Mouse (Mus musculus): Measurements from ENCODE around the gene Pla2g2f.

The Pla2g2f gene

GRCm38 (mm10) chr4:138757416-138757815 is at the start of gene Pla2g2f:
Gene Pla2g2f, minus strand, starts transcription at chr4:138757626.
- DNase-seq (ENCODE audit: low spot score in 2 of 2) = no peak

- no peak for DNase-seq (ENCODE audit: low spot score in 2 of 2)
These were observed 49.6 kb upstream of the Pla2g2f start for GRCm38 (mm10) chr4:138806920-138807541.

DNA sequence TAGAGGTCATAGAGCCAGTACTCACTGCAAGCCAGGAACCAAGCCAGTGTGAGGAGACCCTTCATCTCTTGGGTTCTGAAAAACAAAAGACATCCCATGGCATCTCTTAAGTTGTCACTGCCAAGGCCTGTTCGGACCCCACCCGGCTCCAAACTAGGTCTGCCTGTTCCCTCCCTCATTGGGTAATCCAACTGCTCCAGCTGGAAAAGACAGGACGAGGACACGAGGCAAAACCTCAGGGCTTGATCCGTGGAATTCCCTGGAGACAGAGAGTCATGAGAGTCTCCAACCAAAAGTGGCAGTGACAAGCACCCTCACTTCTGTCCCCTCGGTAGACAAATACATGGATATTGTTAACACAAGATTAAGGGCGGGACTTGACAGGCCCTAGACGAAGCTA is 48.7 kb upstream of the Pla2g2f start:
- no peak for DNase-seq (ENCODE audit: low spot score in 2 of 2)

- no peak for DNase-seq (ENCODE audit: low spot score in 2 of 2)
These were observed 47.8 kb upstream of the Pla2g2f start for GRCm38 (mm10) chr4:138805248-138805647.

- no peak for DNase-seq (ENCODE audit: low spot score in 2 of 2)
These were observed 45.5 kb upstream of the Pla2g2f start for GRCm38 (mm10) chr4:138802917-138803316.

- no peak for DNase-seq (ENCODE audit: low spot score in 2 of 2)
These were observed 44.2 kb upstream of the Pla2g2f start for GRCm38 (mm10) chr4:138801631-138802030.

- DNase-seq (ENCODE audit: low spot score in 2 of 2) = no peak
These were observed 42.8 kb upstream of the Pla2g2f start for GRCm38 (mm10) chr4:138800134-138800744.

DNA sequence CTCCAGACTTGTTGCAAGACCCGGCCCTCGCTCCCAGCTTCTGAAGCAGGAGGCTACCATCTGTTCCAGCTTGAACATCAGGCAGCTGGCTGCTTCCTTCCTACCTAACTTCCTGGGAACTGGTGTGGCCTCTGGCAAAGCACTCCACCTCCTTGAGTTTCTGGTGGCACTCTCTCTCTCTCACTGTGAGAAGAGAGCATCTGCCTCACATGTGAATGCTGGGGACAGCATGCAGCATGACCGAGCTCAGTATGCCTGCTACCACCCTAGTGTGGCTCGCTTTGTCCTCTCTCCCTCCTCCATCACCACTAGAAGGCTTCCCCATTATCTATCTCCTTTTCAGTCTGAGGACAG is 39.8 kb upstream of the Pla2g2f start:
- DNase-seq (ENCODE audit: low spot score in 2 of 2) = no peak

GRCm38 (mm10) chr4:138796513-138797216 is 39.2 kb upstream of the Pla2g2f start:
- no peak for DNase-seq (ENCODE audit: low spot score in 2 of 2)

DNA sequence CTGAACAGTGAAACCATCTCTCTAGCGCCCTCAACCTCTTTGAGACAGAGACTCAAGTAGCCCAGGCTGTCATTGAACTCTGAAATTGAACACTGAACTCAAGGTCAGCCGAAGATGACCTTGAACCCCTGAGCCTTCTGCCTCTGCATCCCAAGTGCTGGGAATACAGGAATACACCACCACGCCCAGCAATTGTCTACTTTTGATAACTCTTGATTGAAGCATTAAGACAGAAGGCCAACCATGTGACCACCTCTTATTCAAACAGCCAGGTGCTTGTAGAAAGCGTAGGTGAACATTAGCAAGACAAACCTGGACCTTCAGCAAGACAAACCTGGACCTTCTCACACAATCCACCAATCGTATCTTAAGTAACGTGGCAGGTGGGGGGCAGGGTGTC is 36.9 kb upstream of the Pla2g2f start:
- no peak for DNase-seq (ENCODE audit: low spot score in 2 of 2)

- no peak for DNase-seq (ENCODE audit: low spot score in 2 of 2)
These were observed 35.9 kb upstream of the Pla2g2f start for GRCm38 (mm10) chr4:138793276-138793675.

DNA sequence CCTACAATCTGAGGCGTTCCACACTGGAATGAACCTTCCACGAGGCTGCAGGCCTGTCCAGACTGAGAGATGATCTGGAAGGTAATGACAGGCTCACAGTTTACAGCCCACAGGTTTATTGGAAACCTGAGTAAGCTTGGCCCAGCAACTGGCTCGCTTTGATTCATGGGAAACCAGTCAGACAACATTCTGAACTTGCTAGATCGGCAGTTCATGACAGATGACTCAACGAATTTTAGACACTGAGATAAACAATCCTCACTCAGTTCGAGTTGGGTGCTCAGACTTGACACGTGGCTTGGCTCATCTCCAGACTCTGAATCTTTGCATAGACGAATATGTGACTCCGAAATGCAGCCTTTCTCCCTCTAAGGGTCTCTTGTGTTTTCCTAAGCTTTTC is 35.2 kb upstream of the Pla2g2f start:
- DNase-seq (ENCODE audit: low spot score in 2 of 2) = no peak

DNA sequence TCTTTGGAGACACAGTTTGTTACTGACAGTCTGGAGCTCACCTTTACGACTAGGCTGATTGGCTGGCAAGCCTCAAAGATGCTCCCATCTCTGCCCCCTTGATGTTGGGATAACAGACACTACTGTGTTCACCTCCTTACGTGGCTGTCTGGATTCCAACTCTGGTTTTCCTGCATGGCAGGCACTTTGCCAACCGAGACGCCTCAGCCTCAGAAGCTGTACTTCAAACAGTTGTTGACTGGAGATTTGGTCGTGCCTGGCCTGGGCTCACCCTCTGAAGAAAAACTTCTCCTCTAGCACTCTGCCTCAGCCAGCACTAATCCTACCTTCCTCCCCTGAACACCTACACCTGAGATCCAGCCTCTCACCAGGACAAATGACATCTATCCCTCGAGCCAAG is 34.0 kb upstream of the Pla2g2f start:
- DNase-seq (ENCODE audit: low spot score in 2 of 2) = no peak

GRCm38 (mm10) chr4:138788381-138788780 is 31.0 kb upstream of the Pla2g2f start:
- DNase-seq (ENCODE audit: low spot score in 2 of 2) = no peak

DNA sequence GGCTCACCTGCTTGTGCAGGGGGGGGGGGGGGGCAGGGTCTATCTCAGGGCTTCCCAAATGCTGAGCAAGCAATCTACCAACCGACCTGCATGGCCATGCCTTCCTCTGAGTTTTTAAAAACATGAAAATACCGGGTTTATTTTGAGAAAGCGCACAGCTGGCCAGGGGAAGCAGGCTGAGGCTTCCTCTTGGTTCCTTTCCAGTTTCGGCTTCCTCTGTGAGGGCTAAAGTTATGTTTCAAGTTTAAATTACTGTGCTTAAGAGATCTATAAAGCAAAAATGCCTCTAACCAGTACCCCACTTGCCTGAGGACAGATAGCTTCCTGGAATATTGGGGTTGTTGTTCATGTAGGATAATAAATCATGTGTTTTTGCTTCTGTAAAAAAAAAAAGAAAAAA is 28.7 kb upstream of the Pla2g2f start:
- peak in 1 of 2 experiments; percentile 9 for DNase-seq (ENCODE audit: low spot score in 2 of 2)

DNA sequence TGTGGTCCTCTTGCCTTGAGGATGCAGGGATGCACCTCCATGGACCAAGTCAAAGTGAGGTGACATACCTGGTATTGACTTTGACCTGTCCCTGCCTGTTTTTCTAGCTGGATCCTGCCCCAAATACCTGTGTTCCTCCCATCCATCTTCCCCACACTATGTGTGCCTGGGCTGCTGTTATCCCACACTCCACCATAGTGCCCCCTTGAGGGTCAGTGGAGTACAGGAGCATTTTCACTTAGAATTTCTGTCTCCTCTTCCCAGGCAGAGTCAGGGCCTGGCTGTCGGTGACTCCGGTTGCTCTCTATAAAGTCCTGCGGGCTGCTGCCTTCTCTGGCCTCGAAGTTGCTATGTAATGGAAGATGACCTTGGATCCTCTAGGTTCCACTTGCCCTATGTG is 28.3 kb upstream of the Pla2g2f start:
- DNase-seq (ENCODE audit: low spot score in 2 of 2) = no peak

- no peak for DNase-seq (ENCODE audit: low spot score in 2 of 2)
These were observed 24.7 kb upstream of the Pla2g2f start for GRCm38 (mm10) chr4:138782098-138782497.

- DNase-seq (ENCODE audit: low spot score in 2 of 2) = no peak
These were observed 22.9 kb upstream of the Pla2g2f start for GRCm38 (mm10) chr4:138780300-138780699.

DNA sequence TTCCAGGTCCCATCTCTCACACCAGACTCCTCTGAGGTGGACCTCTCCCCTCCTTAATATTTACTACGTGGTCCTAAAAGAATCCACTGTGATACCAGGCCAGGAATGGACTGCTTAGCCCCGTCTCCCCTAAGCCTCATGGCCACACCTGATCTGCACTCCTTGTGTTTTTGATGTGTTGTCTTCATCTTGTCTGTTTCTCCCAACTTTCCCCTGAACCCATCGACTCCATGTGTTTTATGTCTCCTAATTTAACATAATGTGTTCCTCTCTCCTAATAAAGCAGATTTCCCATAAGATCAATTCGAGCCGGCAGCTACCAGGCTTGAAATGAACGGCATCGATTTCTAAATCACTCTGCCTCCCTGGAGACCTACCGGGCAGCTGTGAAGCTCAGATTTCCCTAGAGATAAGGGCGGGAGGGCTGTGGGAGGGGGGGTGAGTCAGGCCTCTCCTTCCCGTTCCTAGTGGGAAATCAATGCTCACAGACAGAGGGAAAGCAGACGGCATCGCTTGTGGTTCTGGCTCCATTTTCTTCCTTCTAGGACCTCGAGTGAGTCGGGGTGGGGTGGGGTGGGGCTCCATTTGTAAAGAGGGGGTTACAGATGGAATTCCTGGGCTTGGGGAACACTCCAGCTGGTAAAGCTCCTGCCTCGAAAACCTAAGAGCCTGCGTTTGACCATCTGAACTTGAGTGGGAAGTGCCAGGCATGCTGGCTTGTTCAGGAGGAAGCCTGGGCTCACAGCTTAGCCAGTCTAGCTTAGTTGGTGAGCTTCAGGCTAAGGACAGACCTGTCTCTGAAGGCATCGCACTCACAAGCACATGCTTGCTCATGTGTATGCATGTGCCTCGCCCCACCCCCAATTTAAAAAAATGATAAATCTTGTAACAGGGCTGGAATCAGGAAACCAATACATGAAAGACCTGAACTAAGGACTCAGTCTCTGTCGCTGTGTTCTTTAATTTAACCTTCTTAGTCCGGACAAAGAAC is 20.3 kb upstream of the Pla2g2f start:
- no peak for DNase-seq (ENCODE audit: low spot score in 2 of 2)

DNA sequence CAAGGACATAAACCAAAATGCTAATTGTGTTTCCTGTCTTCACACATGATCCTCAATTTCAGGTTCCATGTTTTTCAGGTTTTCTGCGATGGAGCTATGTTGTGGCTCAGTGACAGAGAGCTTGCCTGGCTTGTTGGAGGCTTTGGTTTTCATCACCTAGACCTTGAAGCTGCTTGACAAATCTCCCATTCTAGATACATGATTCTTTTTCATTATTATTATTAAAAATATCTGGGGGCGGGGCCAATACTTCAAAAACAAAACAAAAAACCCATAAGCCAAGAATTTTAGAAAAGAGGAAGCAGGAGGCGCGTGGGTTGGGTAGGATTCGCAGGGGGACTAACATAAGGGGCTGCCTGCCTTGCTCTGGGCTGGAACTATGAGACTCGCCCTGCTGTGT is 18.0 kb upstream of the Pla2g2f start, which contains the start of gene Pla2g2d:
Gene Pla2g2d, plus strand, starts transcription at position 301 of the 400 bp plus-strand sequence.
- DNase-seq (ENCODE audit: low spot score in 2 of 2) = no peak

DNA sequence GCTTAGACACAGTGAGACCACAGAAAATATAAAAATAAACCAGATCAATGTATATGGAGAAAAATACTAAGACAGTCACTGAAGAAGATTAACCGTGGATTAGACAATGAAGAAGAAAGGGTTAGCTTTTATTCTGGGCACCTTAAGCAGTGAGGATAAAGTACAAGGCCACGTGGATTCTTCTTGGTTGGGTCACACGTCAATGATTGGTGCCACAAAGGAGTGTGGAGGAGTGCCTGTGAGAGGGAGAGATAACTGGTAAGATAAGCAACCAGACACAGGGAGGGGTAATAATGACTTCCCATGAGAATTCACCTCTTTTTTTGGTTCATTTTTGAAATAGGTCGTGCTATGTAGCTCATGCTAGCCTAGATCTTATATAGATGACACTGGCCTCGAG is 15.0 kb upstream of the Pla2g2f start:
- no peak for DNase-seq (ENCODE audit: low spot score in 2 of 2)

- DNase-seq (ENCODE audit: low spot score in 2 of 2) = no peak
These were observed 14.5 kb upstream of the Pla2g2f start for GRCm38 (mm10) chr4:138771970-138772369.
